Mouse (Mus musculus) ZHBTc4 (cell line): ENCODE results near the gene Unc93b1.
"Not testable (repeated sequence)": the region's sequence is repeated elsewhere in the genome, so short reads cannot be mapped to it uniquely, and the experiment has no call there.

Experiments
- DNase-seq: peaks from one replicate; pipeline ENCODE4 v3.0.0-alpha.2; 2011; ENCODE audit warnings: low read depth, low spot score

Unc93b1 gene

DNA sequence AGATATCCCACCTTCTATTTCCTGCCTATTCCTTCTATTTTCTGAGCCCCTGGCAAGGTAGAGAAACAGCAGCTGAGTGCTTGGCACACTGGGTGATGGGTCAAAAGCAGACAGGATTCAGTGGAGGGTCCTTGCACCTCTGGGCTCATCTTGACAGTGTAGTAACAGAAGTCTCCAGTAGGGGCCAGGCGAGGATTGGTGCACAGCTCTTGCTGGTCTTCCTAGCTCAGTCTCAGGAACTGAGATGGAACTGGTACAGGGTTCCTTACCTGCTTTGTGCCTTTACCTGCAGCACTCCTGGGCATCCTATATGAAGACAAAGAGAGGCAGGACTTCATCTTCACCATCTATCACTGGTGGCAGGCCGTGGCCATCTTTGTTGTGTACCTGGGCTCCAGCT, 11.7 kb downstream of the Unc93b1 start:
- DNase-seq, result peak; percentile 80

DNA sequence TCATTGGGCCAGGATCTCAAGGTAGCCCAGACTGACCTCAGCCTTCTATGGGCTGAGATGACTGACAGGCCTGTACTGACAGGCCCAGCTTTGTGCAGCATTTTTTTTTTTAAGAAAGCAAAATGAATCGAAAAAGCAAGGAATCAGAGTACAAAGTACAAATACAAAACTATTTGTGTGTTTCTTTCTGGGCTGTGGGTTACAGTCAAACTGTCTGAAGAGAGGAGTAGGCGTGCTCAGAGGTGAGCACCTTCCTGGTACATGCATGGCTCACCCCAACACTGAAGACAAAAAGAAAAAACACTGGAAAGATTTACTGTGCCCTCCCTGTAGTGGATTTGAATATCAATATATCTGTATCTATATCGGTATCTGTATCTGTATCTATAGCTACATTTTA, 12.8 kb downstream of the Unc93b1 start:
- DNase-seq, result no peak

DNA sequence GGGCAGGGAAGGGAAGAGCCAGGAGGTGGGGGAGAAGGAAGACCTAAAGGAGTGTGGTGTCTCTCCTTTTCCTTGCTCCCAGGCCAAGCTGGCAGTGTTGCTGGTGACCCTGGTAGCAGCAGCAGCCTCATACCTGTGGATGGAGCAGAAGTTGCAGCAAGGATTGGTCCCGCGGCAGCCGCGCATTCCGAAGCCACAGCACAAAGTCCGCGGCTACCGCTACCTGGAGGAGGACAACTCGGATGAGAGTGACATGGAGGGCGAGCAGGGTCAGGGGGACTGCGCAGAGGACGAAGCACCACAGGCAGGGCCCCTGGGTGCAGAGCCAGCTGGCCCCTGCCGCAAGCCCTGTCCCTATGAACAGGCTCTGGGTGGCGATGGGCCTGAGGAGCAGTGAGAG, 13.6 kb downstream of the Unc93b1 start:
- DNase-seq, result no peak

DNA sequence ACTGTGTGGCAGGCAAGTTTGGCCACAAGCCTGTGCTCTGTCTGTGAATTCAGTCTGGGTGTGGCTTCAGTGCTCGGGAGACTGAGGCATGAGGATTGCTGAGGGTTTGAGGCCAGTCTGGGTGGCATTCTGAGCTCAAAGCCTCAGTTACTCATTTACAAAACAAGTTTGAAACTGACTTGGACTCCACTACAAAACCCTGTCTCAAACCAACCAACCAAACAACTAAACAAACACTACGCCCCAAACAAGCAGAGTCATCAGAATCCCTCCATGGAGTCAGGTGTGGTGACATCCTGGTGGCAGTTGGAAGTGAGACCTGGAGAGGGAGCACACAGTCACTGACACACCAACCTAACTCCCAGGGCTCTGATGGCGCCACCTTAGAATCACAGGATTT, 15.3 kb downstream of the Unc93b1 start:
- DNase-seq, result no peak

DNA sequence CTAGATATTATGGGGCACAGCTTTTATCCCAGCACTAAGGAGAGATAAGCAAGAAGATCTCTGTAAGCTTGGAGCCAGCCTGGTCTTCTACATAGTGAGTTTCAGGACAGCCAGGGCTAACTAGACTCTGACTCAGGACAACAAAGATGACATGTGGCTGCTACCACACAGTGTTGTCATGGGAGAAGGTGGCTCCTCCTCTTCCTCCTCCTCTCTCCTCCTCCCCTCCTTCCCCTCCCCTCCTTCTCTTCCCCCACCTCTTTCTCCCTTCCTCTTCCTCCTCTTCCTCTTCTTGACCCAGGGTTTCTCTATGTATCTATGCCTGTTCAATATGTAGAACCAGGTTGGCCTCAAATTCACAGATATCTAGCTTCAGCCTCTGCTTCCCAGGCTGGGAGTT, 16.5 kb downstream of the Unc93b1 start:
- no peak for DNase-seq

DNA sequence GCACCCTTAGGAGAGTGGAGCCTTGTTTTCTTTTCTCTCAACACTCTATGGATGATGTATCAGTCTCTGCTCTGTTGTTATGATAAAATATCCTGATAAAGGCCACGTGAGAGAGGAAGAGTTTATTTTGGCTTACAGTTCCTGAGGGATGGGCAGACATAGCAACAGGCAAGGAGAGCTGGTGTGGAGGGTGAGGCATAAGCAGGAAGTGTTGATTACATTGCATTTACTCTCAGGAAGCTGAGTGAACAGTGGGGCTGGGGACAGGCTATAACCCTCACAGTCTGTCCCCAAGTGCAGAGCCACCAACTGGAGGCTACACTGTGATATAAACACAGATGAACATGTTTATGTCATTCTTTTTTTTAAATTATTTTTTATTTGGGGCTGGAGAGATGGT, 17.1 kb downstream of the Unc93b1 start:
- no peak for DNase-seq

DNA sequence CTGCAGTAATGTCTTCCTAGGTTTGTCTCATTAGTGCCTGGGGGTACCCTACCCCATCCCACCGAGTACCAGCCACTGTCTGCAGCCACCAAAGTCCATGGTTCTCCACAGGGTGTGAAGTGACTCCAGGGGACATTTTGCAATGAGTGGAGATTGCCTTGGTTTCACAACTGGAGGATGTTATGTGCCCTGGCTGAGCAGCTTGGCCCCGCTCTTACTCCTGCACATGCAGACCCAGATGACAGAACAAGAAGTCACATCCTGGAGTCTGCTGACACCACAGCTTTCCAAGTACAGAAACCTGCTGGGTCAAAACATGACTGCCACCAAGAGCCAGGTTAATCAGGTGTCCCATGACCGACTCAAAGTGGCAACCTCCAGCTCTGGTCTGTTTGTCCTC, 20.0 kb downstream of the Unc93b1 start:
- no peak for DNase-seq

DNA sequence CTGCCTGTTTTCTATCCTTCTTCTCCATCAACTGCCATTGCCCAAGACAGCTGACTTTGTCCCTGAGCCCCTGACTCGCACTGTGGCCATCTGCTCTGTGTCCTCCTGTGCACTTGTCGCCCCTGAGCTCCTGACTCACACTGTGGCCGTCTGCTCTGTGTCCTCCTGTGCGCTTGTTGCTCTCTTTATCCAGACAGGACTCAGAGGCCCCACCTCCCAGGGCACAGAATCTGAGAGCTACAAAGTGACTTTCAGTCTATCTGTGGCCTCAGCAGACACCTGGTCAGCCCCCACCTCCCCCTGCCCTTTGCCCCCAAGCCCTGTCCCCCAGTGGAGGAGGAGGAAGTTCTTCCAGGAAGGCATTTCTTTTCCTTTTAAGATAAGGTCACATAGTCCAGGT, 20.8 kb downstream of the Unc93b1 start:
- no peak for DNase-seq

DNA sequence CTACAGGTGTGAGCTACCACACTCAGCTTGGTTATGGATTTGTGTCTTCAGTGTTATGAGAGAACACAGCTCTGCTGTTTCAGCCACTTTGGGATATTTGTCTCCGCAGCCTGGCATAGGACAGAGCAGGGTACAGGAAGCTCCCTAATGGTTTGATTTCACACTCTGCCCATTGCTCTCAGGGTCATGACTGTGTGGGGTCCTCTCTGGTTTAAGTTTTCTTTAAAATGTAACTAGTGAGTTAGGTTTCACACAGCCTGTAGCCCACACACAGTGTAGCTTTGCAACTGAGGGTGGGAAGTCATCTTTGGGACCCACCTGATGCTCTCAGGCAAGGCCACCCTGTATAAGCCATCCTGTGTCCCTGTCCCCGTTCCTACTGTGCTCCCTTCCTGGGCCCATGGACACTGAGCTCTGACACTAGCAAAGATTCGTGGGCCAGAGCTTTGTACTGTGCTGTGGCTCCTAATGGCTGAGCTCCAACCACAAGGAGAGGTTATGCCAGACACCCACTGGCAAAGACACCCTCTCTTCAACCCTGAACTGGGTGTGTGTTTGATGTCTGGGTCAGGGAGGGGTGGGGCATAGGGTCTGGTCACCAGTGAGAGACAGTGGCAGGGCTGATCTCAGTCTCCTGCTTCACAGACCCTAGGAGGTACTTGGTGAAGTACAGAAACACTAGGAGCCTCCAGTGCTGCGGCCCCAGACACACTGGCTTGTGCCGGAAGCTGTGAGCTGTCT, 22.5 kb downstream of the Unc93b1 start:
- DNase-seq, result not testable (repeated sequence)

DNA sequence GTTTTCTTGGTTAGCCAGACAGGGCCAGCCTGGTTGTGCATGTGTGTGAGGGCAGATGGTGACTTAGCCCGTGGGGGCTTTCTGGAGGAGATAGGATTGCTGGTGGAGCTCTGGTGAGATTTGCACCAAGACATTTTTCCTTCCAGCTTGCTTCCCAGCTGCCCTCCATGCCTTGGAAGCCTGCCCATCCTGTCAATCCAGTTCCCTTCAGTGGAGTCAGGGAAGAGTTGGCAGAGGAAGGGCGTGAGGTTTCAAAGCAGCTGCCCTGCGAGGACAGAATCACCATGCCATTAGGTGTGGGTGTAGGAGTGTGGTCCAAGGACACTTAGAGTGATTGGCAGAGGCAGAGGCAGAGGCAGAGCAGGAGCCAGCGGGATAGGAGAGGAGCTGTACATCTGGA, 23.5 kb downstream of the Unc93b1 start, which contains the start of gene Aldh3b3:
TSS of gene Aldh3b3 (plus strand) at position 176 of the 400 bp plus-strand sequence.
- no peak for DNase-seq

DNA sequence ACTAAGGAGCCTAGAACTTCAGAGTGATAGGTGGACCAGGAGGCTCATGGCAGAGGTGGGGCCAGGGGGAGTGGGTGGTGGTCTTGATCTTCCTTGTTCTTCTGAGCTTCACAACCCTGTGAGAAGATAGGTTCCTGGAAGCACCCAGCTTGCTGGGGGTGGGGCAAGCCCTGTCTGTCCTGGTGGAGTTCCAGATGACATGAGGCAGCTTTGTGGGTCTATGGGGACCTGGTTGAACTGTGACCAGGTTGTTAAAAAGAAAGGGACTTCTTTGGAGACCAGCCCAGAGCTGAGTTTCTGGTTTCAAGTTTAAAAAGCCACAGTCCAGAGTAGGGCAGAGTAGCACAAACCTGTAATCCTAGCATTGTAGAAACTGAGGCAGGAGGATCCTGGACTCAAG, 24.0 kb downstream of the Unc93b1 start:
- DNase-seq, result no peak

DNA sequence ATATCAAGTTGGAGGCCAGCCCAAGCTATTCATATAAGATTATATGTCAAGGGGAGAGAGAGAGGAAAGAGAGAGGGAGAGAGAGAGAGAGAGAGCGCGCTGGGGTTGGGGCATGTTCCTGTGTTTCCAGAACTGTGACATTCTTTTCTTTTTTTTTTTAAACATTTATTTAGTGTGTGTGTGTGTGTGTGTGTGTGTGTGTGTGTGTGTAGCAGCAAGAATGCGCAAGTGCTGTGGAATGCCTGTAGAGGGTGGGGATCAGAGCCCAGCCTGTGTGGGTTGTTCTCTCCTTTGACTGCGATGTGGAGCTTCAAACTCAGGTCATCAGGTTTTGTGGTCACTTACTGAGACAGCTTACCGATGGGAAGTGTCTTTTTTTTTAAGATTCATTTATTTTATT, 25.2 kb downstream of the Unc93b1 start:
- DNase-seq, result no peak

DNA sequence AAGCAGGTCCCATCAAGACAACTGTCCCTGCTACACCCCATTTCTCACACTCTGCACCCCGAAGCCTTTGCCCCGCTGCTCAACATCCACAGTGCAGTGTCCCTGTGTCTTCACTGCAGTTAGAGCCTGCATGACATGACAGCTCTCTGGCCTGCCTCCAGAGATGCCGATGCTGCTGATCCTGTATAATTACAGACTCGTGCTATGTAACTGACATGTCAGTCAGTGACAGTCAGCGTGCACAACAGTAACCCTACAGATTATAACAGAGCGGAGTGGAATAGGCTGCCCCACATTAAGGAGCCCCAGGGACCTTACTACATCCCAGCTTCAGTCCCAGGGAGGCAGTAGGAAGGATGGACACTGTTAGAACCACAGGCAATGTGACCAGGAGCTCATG, 26.8 kb downstream of the Unc93b1 start:
- DNase-seq, result not testable (repeated sequence)

DNA sequence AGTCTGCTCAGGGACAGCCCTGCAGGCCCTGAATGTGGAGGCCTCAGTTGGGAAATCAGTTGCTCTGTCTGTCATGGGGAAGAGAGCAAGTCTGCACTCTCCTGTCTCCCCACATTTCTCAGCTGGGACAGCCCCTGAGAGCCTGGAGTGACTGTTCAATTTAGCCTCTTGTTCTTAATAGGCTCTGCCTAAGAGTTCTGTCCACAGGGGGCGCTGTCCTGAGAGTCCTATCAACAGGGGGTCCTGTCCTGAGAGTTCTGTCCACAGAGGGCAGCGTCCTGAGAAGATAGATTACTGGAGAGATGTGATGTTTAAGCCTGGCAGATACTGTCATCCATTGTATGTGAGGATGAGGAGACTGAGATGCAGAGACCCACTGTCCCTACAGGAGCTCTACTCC, 27.5 kb downstream of the Unc93b1 start:
- peak; percentile 62 for DNase-seq

DNA sequence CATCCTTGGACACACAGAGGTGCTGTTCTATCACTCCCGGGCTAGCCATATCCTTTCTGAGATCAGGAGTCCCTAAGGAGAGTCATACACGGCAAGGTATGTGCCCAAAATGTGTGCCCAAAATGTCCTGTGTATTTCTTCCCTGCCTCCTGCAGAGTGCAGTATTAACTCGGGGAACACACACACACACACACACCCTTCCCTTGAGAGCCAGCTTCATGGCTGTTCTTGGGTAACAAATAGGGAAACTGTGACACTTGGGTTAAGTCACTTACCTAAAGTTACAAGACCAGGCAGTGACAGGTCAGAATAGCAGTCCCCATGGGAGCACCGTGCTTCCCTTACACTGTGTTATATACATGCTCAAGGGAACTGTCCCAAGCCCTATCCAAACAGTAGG, 29.0 kb downstream of the Unc93b1 start:
- no peak for DNase-seq

DNA sequence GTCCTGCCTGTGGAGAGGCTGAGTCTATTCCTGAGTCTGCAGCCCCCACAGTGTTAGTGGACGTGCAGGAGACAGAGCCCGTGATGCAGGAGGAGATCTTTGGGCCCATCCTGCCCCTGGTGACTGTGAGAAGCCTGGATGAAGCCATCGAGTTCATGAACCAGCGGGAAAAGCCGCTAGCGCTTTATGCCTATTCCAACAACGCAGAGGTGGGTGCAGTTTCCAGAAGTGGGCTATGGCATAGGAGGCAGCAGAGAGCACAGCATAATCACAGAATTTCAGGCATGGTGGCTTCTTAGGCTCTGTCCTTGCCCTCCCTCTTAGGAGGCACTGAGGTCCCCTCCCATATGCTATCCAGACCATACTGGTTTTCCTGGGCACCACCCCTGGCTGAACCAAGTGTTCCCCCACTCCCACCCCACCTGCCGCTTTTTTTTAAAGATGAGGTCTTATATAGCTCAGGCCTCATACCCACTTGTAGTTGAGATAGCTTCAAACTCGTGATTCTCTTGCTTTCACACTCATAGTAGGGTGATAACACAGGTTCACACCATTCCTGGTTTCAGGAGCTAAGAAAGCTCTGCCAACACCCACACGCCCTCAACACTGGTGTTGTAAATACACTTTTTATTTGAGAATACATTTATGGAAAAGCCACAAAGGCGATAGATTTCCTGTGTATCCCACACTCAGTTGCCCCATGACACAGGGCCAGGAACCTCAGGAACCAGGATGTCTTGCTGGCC, 31.5 kb downstream of the Unc93b1 start:
- peak; percentile 43 for DNase-seq

DNA sequence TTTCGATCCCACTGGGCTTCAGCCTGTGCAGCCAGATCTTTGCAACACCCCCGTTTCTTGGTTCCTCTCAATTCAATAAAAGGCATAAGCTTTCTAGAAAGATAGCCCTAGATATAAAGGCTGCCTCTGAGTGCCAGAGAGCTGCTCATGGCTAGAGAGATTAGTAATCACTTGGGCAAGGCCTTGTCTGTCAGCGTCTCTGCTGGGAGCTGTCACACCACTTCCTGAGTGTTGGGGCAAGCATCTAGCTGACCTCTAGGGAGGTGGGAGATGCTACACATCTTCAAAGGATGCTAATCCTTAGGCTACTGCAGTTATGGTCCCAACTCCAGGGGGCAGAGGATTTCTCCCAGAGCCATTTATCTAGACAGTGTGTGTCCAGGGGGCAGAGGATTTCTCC, 32.3 kb downstream of the Unc93b1 start:
- DNase-seq, result no peak

DNA sequence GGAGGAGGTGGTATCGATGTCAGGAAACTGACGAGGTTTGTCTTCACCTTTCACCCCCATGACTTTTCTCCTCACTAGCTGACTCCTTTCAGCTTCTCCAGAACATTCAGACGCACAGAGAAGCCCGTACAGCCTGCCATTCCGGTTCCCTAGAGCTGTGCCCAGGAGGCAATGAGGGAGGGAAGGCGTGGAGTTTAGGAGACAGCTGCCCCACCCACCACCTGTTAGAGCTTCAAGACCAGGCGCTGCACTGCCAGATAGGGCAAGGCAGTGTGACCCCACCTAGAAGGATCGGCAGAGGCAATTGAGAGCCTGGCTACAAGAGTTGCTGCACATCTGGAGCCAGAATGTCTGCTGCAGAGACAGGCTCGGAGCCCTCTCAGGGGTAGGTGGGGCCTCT, 37.2 kb downstream of the Unc93b1 start, which contains the start of gene Aldh3b2:
TSS of gene Aldh3b2 (plus strand) at position 100 of the 400 bp plus-strand sequence.
- DNase-seq, result peak; percentile 70

DNA sequence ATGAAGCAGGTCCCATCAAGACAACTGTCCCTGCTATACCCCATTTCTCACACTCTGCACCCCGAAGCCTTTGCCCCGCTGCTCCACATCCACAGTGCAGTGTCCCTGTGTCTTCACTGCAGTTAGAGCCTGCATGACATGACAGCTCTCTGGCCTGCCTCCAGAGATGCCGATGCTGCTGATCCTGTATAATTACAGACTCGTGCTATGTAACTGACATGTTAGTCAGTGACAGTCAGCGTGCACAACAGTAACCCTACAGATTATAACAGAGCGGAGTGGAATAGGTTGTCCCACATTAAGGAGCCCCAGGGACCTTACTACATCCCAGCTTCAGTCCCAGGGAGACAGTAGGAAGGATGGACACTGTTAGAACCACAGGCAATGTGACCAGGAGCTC, 39.6 kb downstream of the Unc93b1 start:
- not testable (repeated sequence) for DNase-seq

DNA sequence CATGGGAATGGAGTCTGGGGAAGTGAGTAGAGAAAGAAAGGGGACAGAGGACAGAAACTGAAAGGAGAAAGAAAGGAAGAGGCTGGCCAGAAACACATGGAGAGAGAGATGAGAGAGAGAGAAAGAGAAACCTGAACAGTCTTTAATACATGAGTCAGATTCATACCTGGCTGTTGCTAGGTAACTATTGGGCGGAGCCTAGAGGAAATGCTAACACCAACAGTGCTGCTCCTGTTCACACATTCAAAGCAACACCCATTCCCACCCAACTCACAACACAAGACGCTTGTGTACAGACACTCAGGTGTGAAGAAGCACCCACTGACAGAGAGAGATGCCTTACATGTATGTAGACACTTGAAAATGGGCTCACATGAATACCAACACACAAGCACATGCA, 40.9 kb downstream of the Unc93b1 start:
- no peak for DNase-seq

DNA sequence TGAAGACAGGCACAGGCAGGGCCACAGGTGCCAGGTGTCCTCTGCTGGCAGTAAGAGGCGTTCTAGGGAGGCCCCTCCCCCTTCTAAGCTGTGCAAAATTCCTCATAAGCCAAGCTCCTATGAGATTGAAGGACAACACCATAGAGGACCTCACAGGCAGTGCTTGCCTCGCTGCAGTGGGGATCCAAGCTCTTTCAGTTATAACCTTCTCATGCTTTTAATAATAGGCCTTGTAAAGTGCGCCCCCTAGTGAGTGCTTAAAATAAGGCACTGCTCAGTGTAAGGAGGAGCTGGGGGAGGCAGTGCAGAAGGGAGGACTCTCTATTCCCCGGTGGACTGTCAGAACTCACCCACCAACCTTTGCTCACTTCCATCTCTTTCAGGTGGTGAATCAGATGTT, 45.3 kb downstream of the Unc93b1 start:
- peak; percentile 89 for DNase-seq

DNA sequence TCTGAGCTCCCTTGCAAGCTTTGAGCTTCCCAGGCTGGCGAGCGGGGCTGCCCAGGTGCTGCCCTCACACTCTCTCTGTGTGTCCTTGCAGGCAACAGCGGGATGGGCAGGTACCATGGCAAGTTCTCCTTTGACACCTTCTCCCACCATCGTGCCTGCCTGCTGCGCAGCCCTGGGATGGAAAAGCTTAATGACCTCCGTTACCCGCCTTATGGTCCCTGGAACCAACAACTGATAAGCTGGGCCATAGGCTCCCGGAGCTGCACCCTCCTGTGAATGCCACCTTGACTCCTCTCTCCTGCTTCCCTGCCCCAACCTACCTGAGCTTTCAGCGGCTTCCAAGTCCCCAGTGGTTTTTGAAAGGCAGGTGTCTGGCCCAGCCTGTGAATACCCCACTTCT, 45.9 kb downstream of the Unc93b1 start:
- no peak for DNase-seq

DNA sequence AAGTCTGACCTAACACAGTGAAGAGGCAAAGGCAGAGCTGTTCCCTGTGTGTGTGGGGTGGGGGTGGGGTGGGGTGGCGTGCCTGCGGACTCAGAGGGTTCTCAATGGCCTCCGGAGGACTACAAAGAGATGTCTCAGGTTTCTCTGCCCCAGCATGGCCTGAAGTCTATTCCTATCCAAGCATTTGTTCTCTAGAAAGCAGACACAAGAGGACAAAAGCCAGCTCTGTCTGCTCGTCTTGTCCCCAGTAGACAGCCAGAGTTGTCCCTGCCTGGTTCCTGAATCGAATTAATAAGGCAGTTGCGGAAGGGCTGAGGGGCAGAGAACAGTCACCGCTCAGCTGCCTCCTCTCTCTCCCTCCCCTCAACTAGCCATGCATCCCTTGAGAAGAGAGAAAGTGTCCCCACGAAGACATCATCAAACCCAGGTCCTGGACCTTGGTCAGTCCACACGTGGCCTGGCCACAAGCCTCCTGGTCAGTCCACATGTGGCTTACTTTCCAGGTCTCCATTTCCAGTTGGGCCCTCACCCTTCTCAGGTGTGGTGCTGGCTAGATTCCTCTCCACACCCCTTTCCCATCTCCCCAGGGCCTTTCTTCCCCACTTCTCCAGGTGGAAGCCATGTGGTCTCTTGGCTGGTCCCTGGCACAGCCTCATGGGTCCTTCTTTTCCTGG, 48.7 kb downstream of the Unc93b1 start:
- DNase-seq, result peak; percentile 24
